9 mouse cellular contexts compared by ENCODE assay signal in genomic region chrX:96134840-96135580, GRCm38 (mm10). TPM values are rescaled to one million over a fixed set of nuclear protein-coding genes. Genes with fewer than 3 reads are reported as not detected.
DNase-seq lines count a peak whose midpoint lies in the region; ATAC-seq and TF ChIP-seq lines count a peak whose summit lies in the region.
"Had no signal": no experiment of that assay in that cellular context is flagged by ENCODE, and none has a peak within 500 bp of the region (broad histone marks: within the 10 kb centered on the region; RNA-seq: fewer than 3 reads in every experiment).

No protein-coding gene starts in this region.

- no peak for ATAC-seq in kidney, embryonic 14.5 days (ENCODE audit: low FRiP score, low TSS enrichment)
- no peak for ATAC-seq in G1E (ENCODE audit: extremely low read depth, insufficient number of reproducible peaks, low FRiP score, poor library complexity, severe bottlenecking)
- no peak for ATAC-seq in liver, postnatal 0 days
- ATAC-seq in stomach, postnatal 0 days (ENCODE audit: low FRiP score, low TSS enrichment): no peak

- H3K27ac ChIP-seq in kidney, embryonic 14.5 days (ENCODE audit: low read depth, low read length): no peak overlapping the region
- H3K27ac ChIP-seq in liver, postnatal 0 days (ENCODE audit: low read depth): peak overlapping the region; percentile 34; the same call in 1 of the 2 replicates
- no peak overlapping the region; the same call in 1 of the 2 replicates for H3K27ac ChIP-seq in stomach, postnatal 0 days (replicated peaks)
- H3K27ac ChIP-seq: limb, embryonic 15.5 days had no signal

- H3K4me2 ChIP-seq in kidney, embryonic 14.5 days (replicated peaks; ENCODE audit: low read depth, low read length): no peak overlapping the region
- no peak overlapping the region for H3K4me2 ChIP-seq in liver, postnatal 0 days (ENCODE audit: low read depth, low read length)
- H3K4me2 ChIP-seq in stomach, postnatal 0 days (replicated peaks; ENCODE audit: low read depth): no peak overlapping the region
- H3K4me2 ChIP-seq: limb, embryonic 15.5 days had no signal

- no peak for TF ChIP-seq CTCF in G1E (IDR thresholded peaks at IDR 0.05; ENCODE audit: low read depth, low read length)
- no peak for TF ChIP-seq CTCF in brain, embryonic 14.5 days (IDR thresholded peaks at IDR 0.05; ENCODE audit: borderline replicate concordance, extremely low read depth, insufficient read depth, insufficient read length)
- TF ChIP-seq CTCF in liver, postnatal 0 days (IDR thresholded peaks at IDR 0.05; ENCODE audit: low read depth): no peak
- no peak for TF ChIP-seq CTCF in stomach, postnatal 0 days (IDR thresholded peaks at IDR 0.05; ENCODE audit: low read depth)

- no peaks in the 10 kb centered on the region for H3K27me3 ChIP-seq in kidney, embryonic 14.5 days (ENCODE audit: control insufficient read depth, insufficient read depth, low read length)
- no peaks in the 10 kb centered on the region for H3K27me3 ChIP-seq in G1E (ENCODE audit: insufficient read depth, low read length)
- H3K27me3 ChIP-seq in liver, postnatal 0 days (ENCODE audit: insufficient read depth, low read length): no peaks in the 10 kb centered on the region
- no peaks in the 10 kb centered on the region for H3K27me3 ChIP-seq in stomach, postnatal 0 days (ENCODE audit: control insufficient read depth, insufficient read depth, low read length)
- H3K27me3 ChIP-seq: limb, embryonic 15.5 days had no signal

- H3K9ac ChIP-seq in kidney, embryonic 14.5 days (ENCODE audit: low read depth, low read length): no peak overlapping the region
- no peak overlapping the region for H3K9ac ChIP-seq in liver, postnatal 0 days (replicated peaks)
- H3K9ac ChIP-seq in stomach, postnatal 0 days (ENCODE audit: low read length): no peak overlapping the region
- H3K9ac ChIP-seq: limb, embryonic 15.5 days had no signal

- H3K4me3 ChIP-seq in kidney, embryonic 14.5 days (ENCODE audit: low read length): no peak overlapping the region
- peak overlapping the region; percentile 38; the same call in 1 of the 2 replicates for H3K4me3 ChIP-seq in G1E (ENCODE audit: low read depth, low read length)
- no peak overlapping the region for H3K4me3 ChIP-seq in liver, postnatal 0 days (ENCODE audit: low read depth, low read length)
- H3K4me3 ChIP-seq in stomach, postnatal 0 days (ENCODE audit: low read depth, low read length): no peak overlapping the region
- H3K4me3 ChIP-seq: limb, embryonic 15.5 days had no signal

- WGBS in kidney, embryonic 14.5 days: 69% methylated on average over 6 of the region's 6 CpGs
- 59% methylated on average over 6 of the region's 6 CpGs for WGBS in liver, postnatal 0 days (ENCODE audit: insufficient replicate concordance)
- WGBS in stomach, postnatal 0 days: 53% methylated on average over 6 of the region's 6 CpGs

- H3K4me1 ChIP-seq in kidney, embryonic 14.5 days (ENCODE audit: control insufficient read depth, insufficient read depth, low read length): no peaks in the 10 kb centered on the region
- peaks cover 65% of the 10 kb centered on the region for H3K4me1 ChIP-seq in G1E (ENCODE audit: insufficient read depth, low read depth, low read length)
- peaks cover 13% of the 10 kb centered on the region; the same call in 1 of the 2 replicates for H3K4me1 ChIP-seq in liver, postnatal 0 days (ENCODE audit: insufficient read depth)
- H3K4me1 ChIP-seq in stomach, postnatal 0 days (replicated peaks; ENCODE audit: control insufficient read depth, insufficient read depth): no peaks in the 10 kb centered on the region
- H3K4me1 ChIP-seq: limb, embryonic 15.5 days had no signal

- DNase-seq in kidney, adult 18-20 months: peak; percentile 6
- no peak for DNase-seq in G1E (ENCODE audit: low spot score)
- peak; percentile 3 for DNase-seq in brain, embryonic 14.5 days (ENCODE audit: low read depth)
- DNase-seq in liver, postnatal 0 days: no peak
- no peak for DNase-seq in thymus, postnatal 25 days
- DNase-seq in stomach, postnatal 0 days (ENCODE audit: low spot score): no peak
- DNase-seq in ovary, postnatal 14 days (ENCODE audit: low spot score): no peak

- H3K9me3 ChIP-seq in kidney, embryonic 14.5 days (ENCODE audit: control insufficient read depth, low read length): no peaks in the 10 kb centered on the region
- H3K9me3 ChIP-seq in G1E (replicated peaks): no peaks in the 10 kb centered on the region
- no peaks in the 10 kb centered on the region for H3K9me3 ChIP-seq in liver, postnatal 0 days (ENCODE audit: low read length)
- no peaks in the 10 kb centered on the region for H3K9me3 ChIP-seq in stomach, postnatal 0 days (ENCODE audit: control insufficient read depth, low read length)
- H3K9me3 ChIP-seq: limb, embryonic 15.5 days had no signal

- no peak for TF ChIP-seq EP300 in liver, postnatal 0 days (IDR thresholded peaks at IDR 0.05; ENCODE audit: low read depth)
- no peak for TF ChIP-seq EP300 in stomach, postnatal 0 days (optimal IDR thresholded peaks at IDR 0.05)

- no peak for TF ChIP-seq POLR2A in brain, embryonic 14.5 days (IDR thresholded peaks at IDR 0.05; ENCODE audit: borderline replicate concordance, extremely low read depth, insufficient read depth, insufficient read length, poor library complexity, severe bottlenecking)

- no peaks in the 10 kb centered on the region for H3K36me3 ChIP-seq in kidney, embryonic 14.5 days (ENCODE audit: control insufficient read depth, insufficient read depth, low read length)
- peaks cover 9% of the 10 kb centered on the region for H3K36me3 ChIP-seq in G1E (replicated peaks)
- no peaks in the 10 kb centered on the region for H3K36me3 ChIP-seq in liver, postnatal 0 days (replicated peaks; ENCODE audit: insufficient read depth, low read length)
- H3K36me3 ChIP-seq in stomach, postnatal 0 days (ENCODE audit: control insufficient read depth, insufficient read depth, low read length): no peaks in the 10 kb centered on the region
- H3K36me3 ChIP-seq: limb, embryonic 15.5 days had no signal

RNA-seq across cellular contexts. Expression of gene Msn, which starts 39.2 kb away (rescaled TPM):
- polyA plus RNA-seq in kidney, embryonic 14.5 days (2014; fragmentation: Nextera tagmentation; extraction: Ambion mirVana): 70.2 and 112 TPM in 2 replicates
- total RNA-seq in G1E (2014; fragmentation: Nextera tagmentation): 395 and 485 TPM in 2 replicates
- total RNA-seq in G1E (2017): 156 and 234 TPM in 2 replicates
- polyA plus RNA-seq in G1E (2012): 40.7 and 70.6 TPM in 2 replicates
- 37.3 and 43.5 TPM in 2 replicates for polyA plus RNA-seq in brain, embryonic 14.5 days (2012; rRNA removed)
- polyA plus RNA-seq in liver, postnatal 0 days (2015; fragmentation: Nextera tagmentation; extraction: Ambion mirVana): 32.0 and 36.7 TPM in 2 replicates
- 32.9 and 34.9 TPM in 2 replicates for polyA plus RNA-seq in stomach, postnatal 0 days (2015; fragmentation: Nextera tagmentation; extraction: Ambion mirVana)

Comparison
In these comparisons a context has a peak if more than half of its experiments do, and no peak if none do; other contexts are left out.
1. DNase-seq: peak in kidney, adult 18-20 months (single experiment) and brain, embryonic 14.5 days (single experiment); none in G1E (single experiment), liver, postnatal 0 days (single experiment), thymus, postnatal 25 days (single experiment), stomach, postnatal 0 days (single experiment) and ovary, postnatal 14 days (single experiment).